Mouse (Mus musculus) liver, embryonic 14.5 days (tissue): ENCODE data around the gene Dnajb5.

Experiments
- CTCF ChIP-seq: IDR thresholded peaks from 2 replicates; pipeline ENCODE4 v1.5.1; 2016; ENCODE audit warnings: antibody characterized with exemption, low read depth, control low read depth
- EP300 ChIP-seq: IDR thresholded peaks from 2 replicates; pipeline ENCODE4 v1.6.1; 2016; ENCODE audit warnings: antibody characterized with exemption, low read depth

DNA sequence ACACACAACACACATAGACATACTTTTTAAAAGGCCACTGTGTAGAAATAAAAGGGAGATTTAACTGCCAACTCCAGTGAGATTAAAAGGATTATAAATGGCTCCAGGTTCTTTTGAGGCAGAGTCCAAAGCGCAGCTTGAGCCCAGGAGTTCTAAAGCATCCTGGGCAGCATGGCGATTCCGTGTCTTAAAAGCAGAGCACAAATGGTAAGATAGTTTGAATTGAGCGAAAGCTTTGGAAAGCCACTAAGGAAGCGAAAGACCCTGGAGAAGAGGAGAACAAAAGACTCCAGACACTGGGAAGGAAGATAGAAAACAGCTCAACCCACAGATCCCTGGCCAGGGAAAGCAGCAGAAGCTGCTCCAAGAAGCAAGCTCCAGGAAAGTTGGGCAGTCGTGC is 44.6 kb upstream of the Dnajb5 start:
- TF ChIP-seq CTCF (no peak), EP300 (no peak)
